Mouse (Mus musculus) C2C12 (cell line): ENCODE data around the gene Hist2h3c1.
"Not testable (repeated sequence)": the region's sequence is repeated elsewhere in the genome, so short reads cannot be mapped to it uniquely, and the experiment has no call there.

ENCODE experiments used
- CTCF ChIP-seq: IDR thresholded peaks from one replicate; pipeline ENCODE4 v1.5.1; 2011; ENCODE audit not compliant: control insufficient read depth, insufficient read depth, insufficient read length
- MYOD1 ChIP-seq: IDR thresholded peaks from one replicate; pipeline ENCODE4 v1.6.1; 2011; ENCODE audit warnings: low read depth; ENCODE audit not compliant: control insufficient read depth, insufficient read length
- USF1 ChIP-seq: IDR thresholded peaks from one replicate; pipeline ENCODE4 v1.6.1; 2011; ENCODE audit warnings: low read depth, mild to moderate bottlenecking, control low read depth, moderate library complexity

DNA sequence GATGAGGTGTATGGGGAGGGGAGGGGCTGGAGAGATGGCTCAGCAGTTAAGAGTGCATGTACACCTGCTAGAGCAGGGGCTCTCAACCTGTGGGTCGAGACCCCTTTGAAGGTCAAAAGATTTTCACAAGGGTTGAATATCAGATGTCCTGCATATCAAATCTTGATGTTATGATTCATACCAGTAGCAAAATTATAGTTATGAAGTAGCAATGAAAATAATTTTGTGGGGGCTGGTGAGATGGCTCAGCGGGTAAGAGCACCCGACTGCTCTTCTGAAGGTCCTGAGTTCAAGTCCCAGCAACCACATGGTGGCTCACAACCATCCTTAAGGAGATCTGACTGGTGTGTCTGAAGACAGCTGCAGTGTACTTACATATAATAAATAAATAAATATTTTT is 44.2 kb downstream of the Hist2h3c1 start:
- TF ChIP-seq CTCF, USF1, MYOD1: not testable (repeated sequence)
